Mouse (Mus musculus): ENCODE measurements around the gene Zfp553.
A peak's percentile ranks its signal among the peaks of the same experiment; 100 is the strongest.

Zfp553 gene

DNA sequence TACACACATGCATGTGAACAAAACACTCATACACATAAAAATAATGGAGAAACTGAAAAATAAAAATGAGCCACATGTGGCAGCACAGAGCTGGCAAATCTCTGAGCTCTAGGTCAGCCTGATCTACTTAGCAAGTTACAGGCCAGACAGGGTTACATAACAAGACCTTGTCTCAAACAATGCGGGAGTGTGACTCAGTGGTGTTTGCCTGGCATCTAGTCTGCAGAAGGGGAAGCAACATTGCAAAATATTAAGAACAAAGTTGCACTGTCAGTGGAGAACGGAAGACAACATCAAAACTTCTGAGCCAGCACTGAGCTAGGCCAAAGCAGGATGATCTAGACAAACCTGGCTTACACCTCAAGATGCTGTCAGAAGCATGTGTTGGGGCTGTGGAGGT lies 37.4 kb downstream of the Zfp553 start:
- DNase-seq (ENCODE audit: low read depth in 2 of 2, low spot score in 2 of 2) = no peak

DNA sequence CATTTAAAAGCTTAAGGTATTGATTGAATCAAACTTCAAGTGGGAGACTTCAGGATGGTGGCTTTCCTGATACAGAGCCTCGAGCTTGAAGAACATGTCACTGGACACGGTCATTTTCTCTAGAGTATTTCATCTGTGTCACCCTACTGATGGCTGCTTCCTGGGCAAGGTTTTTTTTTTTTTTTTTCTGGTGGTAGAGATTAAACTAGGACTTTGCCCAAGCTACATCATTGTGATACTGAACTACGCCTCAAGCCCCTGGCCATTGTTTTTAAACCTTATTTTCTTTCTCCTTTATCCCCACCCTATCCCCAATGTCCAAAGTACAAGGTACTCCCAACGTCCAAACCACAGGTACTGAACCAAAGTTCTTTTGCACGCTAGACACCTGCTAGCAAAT lies 37.8 kb downstream of the Zfp553 start:
- DNase-seq (ENCODE audit: low read depth in 2 of 2, low spot score in 2 of 2) = no peak

DNA sequence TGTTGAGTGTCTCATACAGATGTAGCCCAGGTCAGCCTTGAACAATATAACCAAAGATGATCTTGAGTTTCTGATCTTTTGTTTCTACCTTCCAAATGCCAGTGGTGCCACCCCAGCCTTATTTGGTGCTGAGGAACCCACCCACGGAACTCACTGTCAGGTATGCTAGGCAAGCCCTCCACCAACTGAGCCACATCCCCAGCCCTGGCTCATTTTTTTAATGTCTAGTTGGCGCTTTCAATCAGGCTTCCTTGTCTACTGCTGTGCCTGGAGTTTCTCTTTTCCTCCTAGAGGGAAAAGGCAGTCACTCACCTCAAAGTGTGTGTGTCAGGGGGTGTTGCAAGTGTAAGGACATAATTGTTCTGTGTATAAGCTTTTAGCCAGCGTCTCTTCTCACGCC lies 38.2 kb downstream of the Zfp553 start:
- DNase-seq (ENCODE audit: low read depth in 2 of 2, low spot score in 2 of 2) = no peak

DNA sequence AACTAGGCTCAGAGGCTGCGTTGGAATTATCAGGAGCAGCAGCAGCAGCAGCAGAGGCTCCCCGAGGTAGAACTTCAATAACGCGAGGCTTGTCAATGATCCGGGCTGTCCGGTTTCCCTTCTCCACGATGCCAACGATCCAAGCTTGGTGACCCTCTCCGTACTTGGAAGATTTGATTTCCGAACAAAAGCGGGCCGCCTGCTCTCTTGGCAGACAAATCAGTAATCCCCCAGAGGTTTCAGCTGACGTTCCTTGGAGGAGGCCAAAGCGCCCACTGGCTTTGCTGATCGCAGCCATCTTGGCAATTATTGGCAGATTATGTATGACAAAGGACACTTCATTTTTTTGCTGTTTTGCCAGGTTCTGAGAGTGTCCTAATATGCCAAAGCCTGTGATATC lies 39.7 kb downstream of the Zfp553 start:
- DNase-seq (ENCODE audit: low read depth in 2 of 2, low spot score in 2 of 2) = no peak

DNA sequence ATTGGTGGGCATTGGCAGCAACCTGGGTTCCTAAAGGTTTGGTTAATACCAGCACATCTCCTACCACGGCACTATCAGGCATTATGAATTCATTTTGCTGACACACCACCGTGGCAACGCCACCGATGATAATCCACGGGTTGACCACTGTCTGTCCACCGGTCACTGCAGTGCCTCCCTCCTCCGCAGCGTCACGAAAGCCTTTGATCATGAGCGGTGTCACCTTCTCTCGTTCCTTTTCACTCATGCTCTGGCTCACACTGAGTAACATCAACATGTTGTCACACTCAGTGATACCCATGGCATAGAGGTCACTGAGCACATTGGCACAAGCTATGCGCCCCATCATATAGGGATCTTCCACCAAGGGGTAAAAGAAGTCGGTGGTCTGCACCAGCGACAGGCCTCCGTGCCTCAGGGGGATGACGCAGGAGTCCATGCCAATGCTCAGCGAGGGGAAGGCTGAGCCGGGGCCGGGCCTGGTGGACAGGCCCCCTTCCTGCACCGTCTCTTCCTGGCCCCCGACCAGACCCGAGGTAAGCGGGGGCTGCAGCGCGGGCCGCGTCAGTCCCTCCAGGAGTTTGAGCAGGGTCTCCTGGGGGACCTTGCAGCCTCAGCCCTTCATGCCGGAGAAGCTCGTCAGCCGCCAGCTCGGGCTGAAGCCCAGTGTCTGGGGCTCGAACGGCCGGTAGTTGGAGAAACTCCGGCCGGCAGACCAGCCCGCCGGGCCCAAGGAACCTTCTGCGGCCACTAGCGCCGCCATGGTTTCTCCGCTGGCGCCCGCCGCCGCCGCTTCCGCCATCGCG lies 40.5 kb downstream of the Zfp553 start:
- DNase-seq (ENCODE audit: low read depth in 2 of 2, low spot score in 2 of 2) = no peak

DNA sequence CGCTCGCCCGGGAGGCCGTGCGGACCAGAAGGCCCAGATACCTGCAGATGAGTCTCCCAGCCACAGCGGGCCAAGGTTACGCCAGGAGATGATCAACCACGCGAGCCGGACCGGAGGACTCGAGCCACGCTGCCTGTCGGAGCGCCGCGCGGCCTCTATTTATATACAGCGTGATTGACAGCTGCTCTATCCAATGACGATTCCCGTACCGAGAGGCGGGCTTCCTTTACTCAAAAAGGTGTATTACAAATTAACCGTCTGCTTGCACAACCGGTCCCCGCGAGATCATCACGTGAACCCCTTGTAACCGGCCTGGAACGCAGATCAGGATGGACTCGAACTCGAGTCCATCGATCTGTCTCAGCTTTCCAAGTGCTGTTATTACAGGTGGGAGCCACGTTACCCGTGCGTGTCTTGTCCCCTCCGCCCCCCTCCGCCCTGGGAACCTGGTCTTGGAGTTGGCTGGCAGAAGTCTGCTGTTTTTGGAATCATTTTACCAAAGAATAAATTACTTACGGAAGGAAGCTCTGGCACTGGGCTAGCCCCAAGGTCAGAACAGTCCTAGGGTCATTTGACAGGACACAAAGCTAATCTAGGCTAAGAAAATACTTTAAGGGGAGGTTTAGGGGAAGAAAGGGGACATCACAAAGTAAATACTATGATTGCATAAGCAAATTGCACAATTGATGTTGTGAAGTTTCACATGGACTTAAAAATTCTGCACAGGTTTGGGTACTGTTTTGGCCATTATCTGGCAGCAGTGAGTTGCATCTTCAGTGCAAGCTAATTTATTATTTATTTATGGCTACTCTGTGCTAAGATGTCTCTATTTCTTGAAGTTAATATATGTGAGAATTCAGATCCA lies 41.3 kb downstream of the Zfp553 start, which contains the start of gene Sephs2:
TSS of gene Sephs2 (minus strand) at position 131 of the 865 bp plus-strand sequence.
- DNase-seq (ENCODE audit: low read depth in 2 of 2, low spot score in 2 of 2) = peak; percentile 90 to 94

DNA sequence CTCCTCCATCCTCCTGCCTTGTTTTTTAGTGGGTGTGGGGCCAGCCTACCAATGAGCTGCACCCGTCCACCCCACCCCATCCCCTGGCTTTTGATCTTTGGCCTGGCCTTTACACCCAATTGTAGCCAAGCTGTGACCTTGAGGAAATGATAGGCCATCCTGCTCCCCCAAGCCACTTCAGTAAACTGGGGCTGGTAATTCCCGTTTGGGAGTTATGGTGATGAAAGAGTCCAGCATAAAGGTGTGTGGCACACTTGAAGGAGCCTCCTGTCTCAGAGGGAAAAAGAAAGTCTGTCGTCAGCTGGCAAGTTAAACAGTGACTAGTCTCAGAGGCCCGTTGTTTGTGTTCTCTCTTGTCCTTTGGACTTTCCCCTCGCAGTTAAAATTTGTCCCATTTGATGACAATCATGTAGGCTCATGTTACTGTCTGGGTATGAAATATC lies 43.7 kb downstream of the Zfp553 start:
- DNase-seq (ENCODE audit: low read depth in 2 of 2, low spot score in 2 of 2) = no peak

DNA sequence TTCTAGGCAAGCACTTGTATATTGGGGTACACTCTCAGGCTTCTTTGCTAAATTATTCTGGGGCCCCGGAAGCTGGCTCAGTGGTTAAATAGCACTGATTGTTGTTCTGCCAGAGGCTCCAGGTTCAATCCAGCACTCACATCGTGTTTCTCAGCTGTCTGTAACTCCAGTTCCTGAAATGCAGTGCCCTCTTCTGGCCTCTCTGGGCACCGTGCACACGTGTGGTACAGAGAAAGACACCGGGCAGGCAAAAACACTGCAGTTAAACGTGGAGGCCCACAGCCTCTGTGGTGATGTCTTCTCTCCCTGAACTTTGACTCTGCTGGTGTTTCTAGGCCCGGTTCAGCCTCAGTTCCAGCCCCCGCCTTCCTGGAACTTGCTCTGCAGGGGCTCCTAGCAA lies 45.5 kb downstream of the Zfp553 start:
- peak; percentile 51 to 64 for DNase-seq (ENCODE audit: low read depth in 2 of 2, low spot score in 2 of 2)

DNA sequence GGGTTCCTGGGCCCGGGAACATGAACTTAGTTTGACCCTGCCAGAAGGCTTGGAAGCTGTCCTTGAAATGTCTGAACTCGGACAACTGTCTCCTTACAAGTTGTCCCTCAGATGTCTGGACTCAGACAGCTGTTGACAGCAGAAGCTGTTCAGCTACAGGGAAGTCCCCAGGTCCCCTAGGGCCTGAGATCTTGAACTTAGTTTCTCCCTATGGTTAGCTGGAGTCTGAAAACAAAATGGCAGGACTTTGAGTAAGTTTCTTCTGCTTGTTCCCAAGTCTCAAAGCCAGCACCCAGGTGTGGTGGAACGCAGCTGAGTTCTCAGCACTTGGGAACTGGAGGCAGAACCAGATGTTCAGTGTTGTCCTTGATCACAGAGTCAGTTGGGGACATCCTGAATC lies 47.2 kb downstream of the Zfp553 start:
- no peak for DNase-seq (ENCODE audit: low read depth in 2 of 2, low spot score in 2 of 2)

DNA sequence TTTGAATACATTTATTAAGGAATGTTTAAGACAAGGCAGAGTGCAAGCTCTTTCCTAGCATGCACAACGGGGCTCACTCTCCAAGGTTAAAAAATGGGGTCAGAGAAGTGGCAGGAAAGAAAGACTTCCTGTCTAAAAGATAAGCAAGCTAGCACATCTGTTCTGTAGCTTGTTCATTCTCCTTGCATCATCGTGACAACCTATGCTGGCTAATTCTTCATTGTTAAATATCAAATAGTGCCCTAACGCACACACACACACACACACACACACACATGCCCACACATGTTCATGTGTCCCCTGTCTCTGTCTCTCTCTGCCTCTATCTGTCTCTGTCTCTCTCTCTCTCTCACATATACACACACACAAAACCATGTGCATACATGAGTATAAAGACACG lies 48.3 kb downstream of the Zfp553 start:
- no peak for DNase-seq (ENCODE audit: low read depth in 2 of 2, low spot score in 2 of 2)

DNA sequence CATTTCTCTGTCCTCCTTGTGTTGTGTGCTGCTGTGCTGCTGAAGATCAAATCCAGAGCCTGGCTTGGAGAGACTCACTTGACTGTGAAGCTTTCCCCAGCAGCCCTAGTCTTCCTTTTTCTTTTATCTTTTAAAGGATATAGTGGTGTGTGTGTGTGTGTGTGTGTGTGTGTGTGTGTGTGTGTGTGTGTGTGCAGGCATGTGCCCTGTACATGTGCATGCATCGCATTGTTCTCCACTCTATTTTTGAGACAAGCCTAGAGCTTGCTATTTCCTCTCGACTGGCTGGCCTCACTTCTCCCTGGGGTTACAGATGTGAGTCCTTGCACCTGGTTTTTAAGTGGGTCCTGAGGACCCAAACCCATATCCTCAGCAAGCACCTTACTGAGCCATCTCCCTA lies 49.3 kb downstream of the Zfp553 start:
- DNase-seq (ENCODE audit: low read depth in 2 of 2, low spot score in 2 of 2) = no peak

DNA sequence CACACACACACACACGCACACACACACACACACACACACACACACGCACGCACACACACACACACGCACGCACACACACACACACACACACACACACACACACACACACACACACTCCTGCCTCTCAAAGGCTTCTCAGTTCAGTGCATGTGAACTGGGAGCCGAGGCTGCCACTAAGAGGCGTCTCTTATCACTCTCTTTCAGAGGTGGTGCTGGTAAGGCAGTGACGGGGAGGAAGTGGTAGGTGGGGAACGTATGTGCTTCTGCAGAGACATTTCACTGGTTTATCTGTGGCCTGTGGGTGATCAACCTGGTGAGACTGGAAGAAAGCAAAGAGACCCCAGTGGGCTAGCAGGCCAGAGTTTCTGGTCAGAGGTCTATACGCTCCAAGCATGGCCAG lies 52.3 kb downstream of the Zfp553 start:
- peak; percentile 52 to 54 for DNase-seq (ENCODE audit: low read depth in 2 of 2, low spot score in 2 of 2)

Data from CD8-positive naive resting alpha-beta T cell, adult 2 months (primary cell).